In genomic region chr6:112871241-112871780, GRCm38 (mm10) we compare ENCODE assay signal across 25 mouse cellular contexts.
DNase-seq lines count a peak whose midpoint lies in the region; ATAC-seq and TF ChIP-seq lines count a peak whose summit lies in the region.
"Had no signal": no experiment of that assay in that cellular context is flagged by ENCODE, and none has a peak within 500 bp of the region (broad histone marks: within the 10 kb centered on the region; RNA-seq: fewer than 3 reads in every experiment).

No protein-coding gene starts in this region.

- 88% methylated on average over 7 of the region's 7 CpGs for whole genome bisulfite sequencing in forebrain, embryonic 10.5 days
- WGBS in forebrain, embryonic 12.5 days, result 83% methylated on average over 7 of the region's 7 CpGs
- WGBS in midbrain, embryonic 14.5 days, result 88% methylated on average over 7 of the region's 7 CpGs

- H3K4me1 ChIP-seq in forebrain, embryonic 10.5 days, result peaks cover 56% of the 10 kb centered on the region
- H3K4me1 ChIP-seq in forebrain, embryonic 12.5 days, result peaks cover 47% of the 10 kb centered on the region
- H3K4me1 ChIP-seq in testis, adult 2 months (ENCODE audit: control insufficient read depth, insufficient read depth, low read length), result no peaks in the 10 kb centered on the region; the same call in 1 of the 2 replicates
- H3K4me1 ChIP-seq in midbrain, embryonic 14.5 days (ENCODE audit: control insufficient read depth, insufficient read depth, low read length), result peaks cover 21% of the 10 kb centered on the region
- H3K4me1 ChIP-seq: liver, embryonic 13.5 days had no signal

- ATAC-seq in forebrain, embryonic 12.5 days (ENCODE audit: low FRiP score), result no peak
- ATAC-seq in midbrain, embryonic 14.5 days (ENCODE audit: low FRiP score, low TSS enrichment), result no peak
- ATAC-seq: activated CD4-positive, CD25-positive, alpha-beta regulatory T cell, adult 4 months; intestine, postnatal 0 days; midbrain, embryonic 15.5 days had no signal

- TF ChIP-seq POLR2A in testis, adult 2 months (IDR thresholded peaks at IDR 0.05; ENCODE audit: control insufficient read depth, low read depth, low read length), result no peak

- no peak overlapping the region for H3K9ac ChIP-seq in forebrain, embryonic 12.5 days
- no peak overlapping the region for H3K9ac ChIP-seq in midbrain, embryonic 14.5 days (replicated peaks; ENCODE audit: low read length)
- H3K9ac ChIP-seq: heart, embryonic 13.5 days; liver, embryonic 13.5 days; midbrain, embryonic 15.5 days; neural tube, embryonic 13.5 days had no signal

- no peak overlapping the region for H3K4me2 ChIP-seq in forebrain, embryonic 12.5 days
- H3K4me2 ChIP-seq in midbrain, embryonic 14.5 days (ENCODE audit: low read length), result no peak overlapping the region
- H3K4me2 ChIP-seq: heart, embryonic 13.5 days; liver, embryonic 13.5 days; midbrain, embryonic 15.5 days; neural tube, embryonic 13.5 days had no signal

- no peak for TF ChIP-seq CTCF in testis, adult 2 months (IDR thresholded peaks at IDR 0.05; ENCODE audit: control insufficient read depth, insufficient read depth, insufficient replicate concordance, low read depth, low read length)

- no peaks in the 10 kb centered on the region for H3K9me3 ChIP-seq in forebrain, embryonic 10.5 days
- H3K9me3 ChIP-seq in forebrain, embryonic 12.5 days, result no peaks in the 10 kb centered on the region
- no peaks in the 10 kb centered on the region for H3K9me3 ChIP-seq in midbrain, embryonic 14.5 days (ENCODE audit: control insufficient read depth, low read length)
- H3K9me3 ChIP-seq: embryonic facial prominence, embryonic 10.5 days; heart, embryonic 13.5 days; liver, embryonic 13.5 days; megakaryocyte, embryonic 14.5 days; midbrain, embryonic 15.5 days; neural tube, embryonic 13.5 days had no signal

- H3K27me3 ChIP-seq in forebrain, embryonic 10.5 days (ENCODE audit: poor library complexity, severe bottlenecking), result no peaks in the 10 kb centered on the region
- H3K27me3 ChIP-seq in forebrain, embryonic 12.5 days, result no peaks in the 10 kb centered on the region
- H3K27me3 ChIP-seq in testis, adult 2 months (ENCODE audit: control insufficient read depth, insufficient read depth, low read length), result no peaks in the 10 kb centered on the region
- no peaks in the 10 kb centered on the region for H3K27me3 ChIP-seq in midbrain, embryonic 14.5 days (ENCODE audit: control insufficient read depth, insufficient read depth, low read length)
- H3K27me3 ChIP-seq: liver, embryonic 13.5 days; megakaryocyte, embryonic 14.5 days; midbrain, embryonic 15.5 days; neural tube, embryonic 13.5 days had no signal

- H3K4me3 ChIP-seq in forebrain, embryonic 10.5 days, result no peak overlapping the region
- H3K4me3 ChIP-seq in forebrain, embryonic 12.5 days (replicated peaks), result no peak overlapping the region
- H3K4me3 ChIP-seq in testis, adult 2 months (ENCODE audit: control insufficient read depth, low read depth, low read length), result no peak overlapping the region
- H3K4me3 ChIP-seq in midbrain, embryonic 14.5 days (replicated peaks; ENCODE audit: low read depth, low read length), result no peak overlapping the region
- H3K4me3 ChIP-seq: embryonic facial prominence, embryonic 10.5 days; heart, adult 2 months; heart, embryonic 13.5 days; liver, embryonic 13.5 days; midbrain, embryonic 15.5 days; myocyte; neural tube, embryonic 13.5 days had no signal

- no peak for DNase-seq in forebrain, embryonic 10.5 days (ENCODE audit: extremely low spot score, low spot score)
- DNase-seq in testis, postnatal 10 days (ENCODE audit: low spot score), result no peak
- peak; percentile 27 for DNase-seq in kidney, postnatal 10 days
- DNase-seq in cerebellum, postnatal 25 days, result no peak
- DNase-seq in thymus, postnatal 14 days, result no peak
- no peak for DNase-seq in midbrain, embryonic 14.5 days
- DNase-seq: adrenal gland, postnatal 10 days; cerebellum, adult 8-10 months; gastrocnemius, postnatal 36 days; heart, adult 2 months; heart, postnatal 14 days; liver, embryonic 13.5 days; lung, adult 2 months; right cerebral cortex, postnatal 14 days; thymus, postnatal 36 days had no signal

- peaks cover 37% of the 10 kb centered on the region for H3K36me3 ChIP-seq in forebrain, embryonic 10.5 days (replicated peaks)
- H3K36me3 ChIP-seq in forebrain, embryonic 12.5 days (replicated peaks), result peaks cover 26% of the 10 kb centered on the region
- no peaks in the 10 kb centered on the region for H3K36me3 ChIP-seq in testis, adult 2 months (ENCODE audit: control insufficient read depth, insufficient read depth, low read length)
- H3K36me3 ChIP-seq in midbrain, embryonic 14.5 days (ENCODE audit: control insufficient read depth, insufficient read depth, low read length), result peaks cover 6% of the 10 kb centered on the region; the same call in 1 of the 2 replicates
- H3K36me3 ChIP-seq: heart, embryonic 13.5 days; liver, embryonic 13.5 days; midbrain, embryonic 15.5 days had no signal

- H3K27ac ChIP-seq in forebrain, embryonic 10.5 days, result peak overlapping the region; percentile 37
- no peak overlapping the region for H3K27ac ChIP-seq in forebrain, embryonic 12.5 days
- H3K27ac ChIP-seq in testis, adult 2 months (ENCODE audit: control insufficient read depth, insufficient read depth, low read depth, low read length), result peak overlapping the region; percentile 28; the same call in 1 of the 2 replicates
- no peak overlapping the region for H3K27ac ChIP-seq in midbrain, embryonic 14.5 days (replicated peaks; ENCODE audit: low read depth, low read length)
- H3K27ac ChIP-seq: embryonic facial prominence, embryonic 10.5 days; heart, adult 2 months; heart, embryonic 13.5 days; liver, embryonic 13.5 days; midbrain, embryonic 15.5 days had no signal

Comparison
In these comparisons a context has a peak if more than half of its experiments do, and no peak if none do; other contexts are left out.
1. H3K27ac ChIP-seq: peak in forebrain, embryonic 10.5 days (single experiment) and testis, adult 2 months (single experiment); none in forebrain, embryonic 12.5 days (single experiment) and midbrain, embryonic 14.5 days (single experiment).